Mouse (Mus musculus) retina, postnatal 1 day (tissue): ENCODE data around the gene Tmem95.

ENCODE experiments used
- DNase-seq: peaks from one replicate; pipeline ENCODE4 v3.0.0-alpha.2; 2012

Gene Tmem95

GRCm38 (mm10) chr11:69838714-69839104 lies 39.1 kb downstream of the Tmem95 start:
- no peak for DNase-seq

GRCm38 (mm10) chr11:69837952-69838713 lies 39.7 kb downstream of the Tmem95 start, which contains the start of gene Tmem256:
TSS of gene Tmem256 (plus strand) at chr11:69838514.
- DNase-seq: peak; percentile 99

GRCm38 (mm10) chr11:69837604-69837951 lies 40.2 kb downstream of the Tmem95 start, which contains the start of gene Nlgn2:
TSS of gene Nlgn2 (minus strand) at chr11:69837784.
- no peak for DNase-seq

GRCm38 (mm10) chr11:69836703-69837576 lies 40.9 kb downstream of the Tmem95 start:
- peak; percentile 50 for DNase-seq

- DNase-seq: no peak
Measured at GRCm38 (mm10) chr11:69835966-69836335, 41.9 kb downstream of the Tmem95 start.

GRCm38 (mm10) chr11:69835326-69835965 lies 42.4 kb downstream of the Tmem95 start:
- peak; percentile 64 for DNase-seq

- DNase-seq: peak; percentile 60
Measured at GRCm38 (mm10) chr11:69834001-69834549, 43.7 kb downstream of the Tmem95 start.

- no peak for DNase-seq
Measured at GRCm38 (mm10) chr11:69833554-69833953, 44.3 kb downstream of the Tmem95 start.

GRCm38 (mm10) chr11:69828832-69829231 lies 49.0 kb downstream of the Tmem95 start:
- peak; percentile 85 for DNase-seq
